Mouse (Mus musculus) CD8-positive naive resting alpha-beta T cell, adult 2 months (primary cell): ENCODE data around the gene Crls1.

Experiments used
- DNase-seq, 2 experiments: peaks; one replicate each; pipeline ENCODE4 v3.0.0; 2022; ENCODE audit warnings: low read depth in 2 of 2, low spot score in 2 of 2

The Crls1 gene

DNA sequence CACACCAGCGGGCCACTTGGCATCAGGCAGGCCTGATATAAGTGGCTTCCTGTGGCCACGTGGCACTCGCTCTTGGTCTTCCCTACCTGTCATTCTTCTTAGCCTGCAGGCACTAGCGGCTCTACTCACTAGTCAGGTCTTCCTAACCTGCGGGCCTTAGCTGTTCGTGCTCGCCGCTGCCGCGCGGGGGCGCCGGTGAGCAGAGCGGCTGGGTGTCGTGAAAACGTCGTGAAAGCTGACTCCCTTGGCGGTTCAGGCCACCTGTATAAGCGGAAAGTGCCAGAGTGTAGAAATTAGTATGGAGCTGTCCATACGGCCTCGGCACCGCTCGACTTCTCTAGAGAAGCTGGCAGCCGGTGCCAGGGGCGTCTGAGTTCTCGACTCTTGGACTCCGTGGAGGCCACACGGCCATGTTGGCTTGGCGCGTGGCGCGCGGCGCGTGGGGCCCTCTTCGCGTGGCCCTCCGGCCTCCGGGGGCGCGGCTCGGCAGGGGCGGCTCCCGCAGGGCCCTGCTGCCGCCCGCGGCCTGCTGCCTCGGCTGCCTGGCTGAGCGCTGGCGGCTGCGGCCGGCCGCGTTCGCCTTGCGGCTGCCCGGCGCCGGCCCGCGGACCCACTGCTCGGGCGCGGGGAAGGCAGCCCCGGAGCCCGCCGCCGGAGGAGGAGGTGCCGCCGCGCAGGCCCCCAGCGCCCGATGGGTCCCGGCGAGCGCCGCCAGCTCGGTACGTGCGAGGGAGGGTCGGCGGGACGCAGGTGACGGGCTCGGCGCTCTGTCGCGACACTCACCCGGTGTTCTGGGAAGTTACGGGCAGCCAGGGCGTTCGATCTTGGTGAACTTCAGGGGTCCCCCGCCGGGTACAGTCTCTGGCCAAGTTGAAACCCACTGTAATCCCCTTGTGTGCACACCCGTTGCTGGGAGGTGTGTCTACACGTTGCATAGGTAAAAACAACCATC lies at the start of gene Crls1:
Gene Crls1, plus strand, starts transcription at position 260 of the 952 bp plus-strand sequence.
- peak; percentile 99 to 100 for DNase-seq

DNA sequence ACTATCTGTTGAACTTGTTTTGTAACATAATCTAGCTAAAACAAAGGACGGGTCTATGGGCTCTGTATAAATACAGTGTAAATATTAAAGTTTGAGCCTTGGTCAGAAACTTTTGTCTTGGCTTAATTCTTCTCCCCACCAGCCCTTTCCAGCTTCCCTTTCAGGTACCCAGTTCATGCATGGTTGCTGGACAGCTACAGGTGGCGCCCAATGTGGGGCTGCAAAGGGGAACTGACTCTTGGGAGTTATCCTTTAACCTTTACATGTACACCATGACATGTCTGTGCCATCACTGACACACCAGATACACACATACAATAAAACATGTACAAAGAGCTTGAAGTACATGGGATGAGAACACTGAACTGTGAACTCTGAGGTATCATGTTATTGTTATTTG lies 43.5 kb upstream of the Crls1 start:
- DNase-seq, result no peak

DNA sequence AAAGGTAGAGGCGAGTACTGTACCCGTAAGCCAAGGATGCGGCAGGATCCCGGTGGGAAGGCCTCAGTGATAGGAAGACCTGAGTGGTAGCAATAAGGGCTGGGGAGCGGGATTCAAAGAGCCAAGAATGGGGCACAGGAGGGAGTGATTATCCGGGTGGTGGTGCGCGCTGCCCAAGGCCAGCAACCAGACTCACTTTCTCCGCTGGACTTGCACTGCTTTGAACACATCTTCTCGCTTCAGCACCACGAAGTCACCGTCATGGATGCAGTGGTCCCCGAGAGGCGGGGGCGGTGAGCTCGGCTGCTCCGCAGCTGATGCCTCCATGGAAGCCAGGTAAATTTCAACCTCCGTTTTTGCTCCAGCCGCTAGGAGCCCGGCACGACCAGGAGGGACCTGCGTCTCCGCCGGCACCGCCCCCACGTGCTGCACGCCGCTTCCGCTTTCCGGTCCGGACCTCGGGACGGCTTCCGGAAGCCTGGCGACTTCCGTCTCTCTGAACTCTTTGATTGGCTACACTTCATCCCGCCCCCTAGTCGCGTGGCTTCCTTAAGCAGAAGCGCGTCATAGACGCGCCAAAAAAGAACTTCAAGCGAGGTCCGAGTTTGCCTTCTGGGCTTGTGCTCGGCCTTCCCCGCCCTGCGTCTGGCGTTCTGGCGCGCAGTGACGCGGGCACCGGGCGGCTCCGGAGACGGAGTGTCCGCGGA lies 30.7 kb upstream of the Crls1 start, which contains the start of the genes Trmt6 and Mcm8:
Gene Trmt6, minus strand, starts transcription at position 448 of the 707 bp plus-strand sequence.
Gene Mcm8, plus strand, starts transcription at position 534 of the 707 bp plus-strand sequence.
- peak; percentile 85 to 86 for DNase-seq

DNA sequence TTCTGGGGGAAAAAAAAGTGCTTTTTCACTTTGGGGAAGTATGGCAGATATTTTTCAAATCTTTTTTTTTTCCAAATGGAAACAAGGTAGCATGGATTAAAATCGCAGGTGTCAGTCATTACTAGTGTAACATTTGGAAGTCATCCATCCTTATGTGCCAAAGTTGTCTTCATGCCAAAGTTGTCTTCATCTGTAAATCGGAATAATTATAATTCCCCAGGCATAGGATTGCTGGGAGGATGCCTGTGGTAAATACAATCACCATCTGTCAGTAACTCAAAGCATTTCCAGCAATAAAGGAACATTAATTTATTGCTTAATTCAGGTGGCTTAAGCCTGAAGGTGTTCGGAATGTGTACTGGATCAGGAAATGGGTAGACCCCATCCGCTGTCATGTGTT lies 5.4 kb upstream of the Crls1 start:
- no peak for DNase-seq

DNA sequence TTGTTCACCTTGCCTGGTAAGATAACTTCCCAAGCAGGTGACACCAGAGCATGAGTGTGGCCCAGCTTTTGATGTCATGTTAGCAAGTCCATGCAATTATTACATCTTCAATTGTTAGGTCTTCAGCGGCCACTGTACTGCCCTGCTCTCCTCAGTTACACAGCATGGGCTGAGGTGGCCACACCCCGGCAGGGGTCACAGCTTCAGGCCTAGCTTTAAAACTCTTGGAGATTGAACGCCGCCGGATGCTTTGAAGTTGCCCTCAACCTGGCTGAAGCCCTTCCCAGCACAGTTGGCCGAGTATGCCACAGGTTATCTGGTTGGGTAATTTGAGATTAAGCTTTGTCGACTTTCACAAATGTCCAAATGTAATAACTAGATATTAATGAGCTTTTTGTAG lies 1.1 kb downstream of the Crls1 start:
- no peak for DNase-seq

DNA sequence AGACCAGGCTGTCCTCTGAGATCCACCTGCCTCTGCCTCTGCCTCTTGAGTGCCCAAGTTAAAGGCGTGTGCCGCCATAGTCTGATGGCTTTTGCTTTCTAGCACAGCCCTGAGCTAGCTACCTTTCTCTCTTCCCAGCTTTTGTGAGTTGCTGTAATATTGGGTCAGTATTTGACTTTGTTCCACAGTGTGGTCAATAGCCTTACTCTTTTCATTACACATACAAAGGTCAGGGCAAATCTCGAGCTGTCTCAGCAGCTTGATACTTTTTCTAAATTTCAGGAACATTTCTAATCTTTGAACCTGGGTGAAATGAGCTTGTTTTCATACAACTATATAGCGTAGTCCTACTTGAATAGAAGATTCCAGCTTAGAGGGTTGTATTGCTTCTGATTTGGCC lies 1.9 kb downstream of the Crls1 start:
- DNase-seq, result no peak

DNA sequence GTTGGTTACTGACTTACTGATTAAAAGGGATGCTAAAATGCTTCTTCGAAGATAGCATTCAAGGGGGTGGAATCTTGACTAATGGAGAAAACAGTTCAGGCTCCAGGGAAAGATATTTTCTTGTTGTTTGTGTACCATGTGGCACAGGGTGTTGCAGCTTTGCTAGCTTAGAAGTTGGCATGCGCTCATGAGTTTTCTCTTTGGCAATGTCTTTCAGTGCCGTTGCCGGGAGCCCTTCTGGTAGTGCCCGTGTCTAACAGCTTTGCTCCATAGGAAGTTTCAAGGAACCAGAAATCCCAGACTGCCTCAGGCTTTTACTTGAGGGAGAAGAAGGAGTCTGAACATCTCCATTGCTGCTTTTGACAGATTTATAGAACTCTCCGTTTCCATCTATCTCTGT lies 2.7 kb downstream of the Crls1 start:
- DNase-seq, result no peak

DNA sequence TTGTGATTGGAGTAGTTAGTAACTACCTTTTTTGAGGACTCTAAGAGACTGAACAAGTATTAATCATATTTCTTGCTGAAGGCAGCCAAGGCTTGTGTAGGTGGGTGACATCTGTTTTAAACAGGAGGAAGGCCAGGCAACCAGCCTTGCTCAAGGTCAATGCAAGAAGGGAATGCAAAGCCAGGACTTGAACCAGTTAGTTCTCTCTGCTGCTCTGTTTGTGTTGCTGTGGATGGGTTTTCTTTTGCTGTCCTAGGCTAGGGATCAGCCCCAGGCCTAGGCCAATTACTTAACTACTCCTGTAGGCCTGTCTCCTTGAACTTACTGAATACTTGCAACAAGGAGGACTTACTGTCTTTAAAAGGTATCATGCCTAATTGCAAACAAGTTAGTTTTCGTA lies 6.6 kb downstream of the Crls1 start:
- DNase-seq, result no peak

DNA sequence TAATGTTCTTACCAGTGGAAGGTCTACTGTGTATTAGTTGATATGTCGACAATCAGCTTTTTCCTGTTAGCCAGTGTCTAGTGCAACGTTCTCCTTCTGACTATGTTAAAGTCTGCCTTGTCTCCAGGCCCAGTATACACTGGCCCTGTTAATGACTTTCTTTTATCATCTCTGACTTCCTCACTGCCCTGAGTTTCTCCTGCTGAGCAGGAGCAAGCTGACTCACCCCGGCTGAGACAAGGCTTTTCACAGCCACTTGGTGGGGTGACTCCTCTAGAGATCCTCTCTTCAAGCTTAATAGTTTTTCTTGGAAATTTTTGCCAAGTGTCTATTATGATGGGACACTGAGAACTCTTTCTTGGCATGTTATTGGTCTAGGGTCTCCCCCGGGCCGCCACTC lies 9.9 kb downstream of the Crls1 start:
- no peak for DNase-seq

DNA sequence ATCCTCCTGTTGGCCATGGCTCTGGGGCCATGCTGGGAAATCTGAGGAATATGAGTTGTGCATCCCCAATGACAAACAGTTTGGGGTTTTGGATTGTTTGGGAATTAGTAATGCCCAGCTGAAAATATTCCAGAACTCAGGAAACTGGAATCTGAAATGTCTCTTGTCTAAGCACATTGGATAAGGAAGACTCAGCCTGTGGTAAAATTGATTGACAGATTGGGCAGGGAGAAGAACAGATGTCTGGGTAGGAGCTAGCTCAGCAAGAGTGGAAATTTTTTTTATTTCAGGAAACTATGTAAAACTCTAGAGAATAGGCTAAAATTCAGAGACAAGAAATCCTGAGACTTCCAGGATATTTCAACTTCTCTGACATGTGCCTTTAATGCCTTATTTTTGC lies 14.0 kb downstream of the Crls1 start:
- DNase-seq, result no peak

DNA sequence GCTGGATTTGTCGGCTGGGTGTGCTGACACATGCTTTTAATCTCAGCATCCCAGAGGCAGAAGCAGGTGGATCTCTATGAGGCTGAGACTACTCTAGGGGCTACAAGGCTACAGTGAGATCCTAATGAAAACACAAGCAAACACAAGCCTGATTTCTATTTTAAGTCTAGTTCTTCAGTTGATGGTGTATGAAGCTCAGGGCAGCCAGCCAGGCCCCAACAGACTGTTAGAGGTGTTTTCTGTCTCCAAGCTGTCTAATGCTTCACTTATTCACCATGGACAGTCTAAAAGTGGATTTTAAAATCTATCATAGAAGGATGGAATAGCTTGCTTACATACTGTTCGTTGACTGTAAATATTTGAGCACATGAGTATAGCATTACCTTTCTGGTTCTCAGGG lies 15.0 kb downstream of the Crls1 start:
- DNase-seq, result no peak

DNA sequence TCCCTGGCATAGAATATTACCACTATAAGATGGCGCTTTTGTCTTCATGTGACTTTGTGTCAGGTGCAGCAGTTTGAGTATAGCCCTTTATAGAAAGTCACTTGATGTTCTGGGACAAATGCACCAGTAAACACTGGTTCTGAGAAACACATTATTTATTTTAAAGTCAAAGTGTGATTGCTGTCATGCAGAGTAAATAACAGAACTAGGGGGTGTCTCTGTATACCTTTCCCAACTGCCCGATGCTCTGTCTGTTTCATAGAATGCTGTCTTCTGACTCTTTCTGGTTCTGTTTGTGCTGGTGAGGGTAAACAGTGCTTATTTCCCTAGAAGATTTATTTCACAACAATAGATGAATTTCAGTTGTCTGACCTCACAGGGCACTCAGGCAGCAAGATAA lies 16.9 kb downstream of the Crls1 start:
- DNase-seq, result no peak

DNA sequence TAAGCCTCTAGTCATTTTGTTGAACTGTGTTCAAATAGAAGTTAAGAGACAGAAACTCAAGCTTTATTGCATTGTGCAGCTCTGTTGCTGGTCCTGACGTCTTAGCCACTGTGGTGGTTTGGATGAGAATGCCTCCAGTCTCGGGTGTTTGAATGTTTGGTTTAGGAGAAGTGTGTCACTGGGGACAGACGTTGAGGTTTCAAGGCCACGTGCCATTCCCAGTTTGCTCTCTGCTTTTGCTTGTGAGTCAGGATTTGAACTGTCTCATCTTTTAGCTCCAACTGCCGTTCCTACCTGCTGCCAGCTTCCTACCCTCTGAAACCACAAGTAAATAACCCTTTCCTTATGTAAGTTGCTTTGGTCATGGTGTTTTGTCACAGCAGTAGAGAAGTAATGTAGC lies 21.1 kb downstream of the Crls1 start:
- no peak for DNase-seq

DNA sequence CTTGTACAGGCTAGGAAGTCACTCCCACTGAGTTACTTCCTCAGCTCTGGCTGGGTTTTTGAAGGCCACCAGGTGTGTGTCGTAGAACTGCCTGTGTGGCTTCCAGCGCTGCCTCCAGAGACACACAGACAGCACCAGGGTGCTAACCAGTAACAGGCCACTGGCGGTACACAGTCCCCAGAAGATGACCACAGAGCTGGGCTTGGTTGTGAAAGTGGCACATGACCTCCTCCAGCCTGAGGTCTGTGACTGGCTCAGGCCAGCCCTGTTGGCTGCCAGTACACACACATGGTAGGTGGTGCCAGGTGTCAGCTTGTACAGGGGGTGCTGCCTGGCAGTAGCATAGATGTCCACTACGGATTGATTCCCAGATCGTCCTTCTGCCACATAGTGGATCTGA lies 23.2 kb downstream of the Crls1 start:
- DNase-seq, result no peak

DNA sequence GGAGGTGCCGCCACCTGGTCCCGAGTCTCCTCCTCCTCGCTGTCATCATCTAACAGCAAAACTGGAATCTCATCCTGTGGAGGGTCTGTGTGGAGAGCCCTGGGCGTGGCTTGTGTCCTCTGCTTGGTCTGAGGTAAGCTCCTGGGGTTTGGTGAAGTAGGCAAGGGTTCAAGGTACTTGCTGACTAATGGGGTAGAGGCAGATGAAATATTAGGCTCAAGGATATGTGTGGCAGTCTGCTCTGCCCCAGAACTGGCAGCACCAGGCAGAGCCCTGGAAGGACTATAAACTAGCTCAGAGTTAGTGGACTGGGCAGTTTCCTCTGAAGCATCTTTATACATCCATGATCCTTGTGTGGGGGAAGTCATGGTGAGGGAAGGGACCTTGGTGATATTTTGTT lies 23.8 kb downstream of the Crls1 start:
- no peak for DNase-seq

DNA sequence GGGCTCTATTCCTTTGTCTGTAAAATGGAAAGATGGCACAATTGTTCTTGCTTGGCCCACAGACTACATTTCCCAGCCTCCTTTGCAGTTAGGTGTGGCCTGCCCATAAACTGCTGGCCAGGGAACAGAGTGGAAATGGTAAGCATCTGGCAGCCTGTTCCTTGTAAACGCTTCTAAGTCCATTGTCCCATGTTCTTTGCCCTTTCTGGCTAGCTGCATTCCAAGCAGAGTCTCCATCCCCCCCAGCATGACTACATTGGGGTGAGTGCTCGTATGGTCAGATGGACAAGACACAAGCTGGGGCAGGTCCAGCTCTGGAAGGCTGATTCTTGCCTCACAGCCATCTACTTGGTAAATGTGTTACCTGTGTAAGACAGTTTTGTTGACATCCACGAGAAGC lies 25.2 kb downstream of the Crls1 start:
- no peak for DNase-seq

DNA sequence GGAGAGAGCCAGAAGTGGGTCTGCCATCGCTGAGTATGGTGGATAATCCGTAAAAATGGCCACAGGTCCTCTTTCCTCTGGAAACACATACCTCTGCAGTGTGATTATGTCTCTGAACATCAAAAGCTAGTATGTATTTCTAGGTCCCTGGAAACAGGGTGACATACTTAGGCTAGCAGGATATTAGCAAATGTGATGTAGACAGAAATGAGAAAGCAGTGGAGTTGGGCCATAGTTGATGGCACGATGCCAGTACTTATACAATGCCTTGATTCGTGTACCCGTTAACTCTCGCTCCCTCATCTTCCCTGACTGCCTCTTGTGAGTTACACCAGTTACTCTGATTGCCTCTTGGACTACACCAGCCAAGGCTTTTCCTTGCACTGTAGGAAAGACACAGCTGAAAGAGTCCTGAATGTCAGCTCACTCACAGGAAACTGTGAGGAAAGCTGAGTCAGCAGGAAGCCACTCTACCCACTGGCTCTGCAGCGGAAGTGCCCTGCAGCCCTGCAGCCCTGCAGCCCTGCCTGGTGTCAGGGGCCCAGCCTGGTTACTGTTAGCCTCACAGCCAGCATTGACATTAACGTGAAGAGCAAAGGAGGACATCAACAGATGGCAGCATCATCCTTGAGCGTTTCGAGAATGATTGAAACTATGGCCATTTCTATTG lies 27.3 kb downstream of the Crls1 start:
- DNase-seq, result no peak

DNA sequence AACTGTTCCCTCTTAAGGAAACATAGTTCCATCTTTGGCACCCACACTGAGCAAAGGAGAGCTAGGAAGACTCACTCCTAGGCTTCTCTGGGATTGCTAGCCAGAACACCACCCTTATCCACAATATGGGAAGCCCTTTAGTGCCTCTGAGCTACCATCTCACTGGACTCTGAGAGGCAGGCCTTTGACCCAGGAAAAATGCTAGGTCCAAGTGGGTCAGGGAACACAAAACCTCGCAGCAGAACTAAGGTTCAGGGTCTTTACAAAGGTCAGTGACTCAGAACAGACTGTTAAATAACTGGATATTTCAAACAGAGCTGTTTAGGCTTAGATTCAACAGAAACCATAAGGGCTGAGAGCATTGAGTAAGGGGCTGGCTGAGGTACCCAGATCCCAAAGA lies 30.5 kb downstream of the Crls1 start:
- no peak for DNase-seq

DNA sequence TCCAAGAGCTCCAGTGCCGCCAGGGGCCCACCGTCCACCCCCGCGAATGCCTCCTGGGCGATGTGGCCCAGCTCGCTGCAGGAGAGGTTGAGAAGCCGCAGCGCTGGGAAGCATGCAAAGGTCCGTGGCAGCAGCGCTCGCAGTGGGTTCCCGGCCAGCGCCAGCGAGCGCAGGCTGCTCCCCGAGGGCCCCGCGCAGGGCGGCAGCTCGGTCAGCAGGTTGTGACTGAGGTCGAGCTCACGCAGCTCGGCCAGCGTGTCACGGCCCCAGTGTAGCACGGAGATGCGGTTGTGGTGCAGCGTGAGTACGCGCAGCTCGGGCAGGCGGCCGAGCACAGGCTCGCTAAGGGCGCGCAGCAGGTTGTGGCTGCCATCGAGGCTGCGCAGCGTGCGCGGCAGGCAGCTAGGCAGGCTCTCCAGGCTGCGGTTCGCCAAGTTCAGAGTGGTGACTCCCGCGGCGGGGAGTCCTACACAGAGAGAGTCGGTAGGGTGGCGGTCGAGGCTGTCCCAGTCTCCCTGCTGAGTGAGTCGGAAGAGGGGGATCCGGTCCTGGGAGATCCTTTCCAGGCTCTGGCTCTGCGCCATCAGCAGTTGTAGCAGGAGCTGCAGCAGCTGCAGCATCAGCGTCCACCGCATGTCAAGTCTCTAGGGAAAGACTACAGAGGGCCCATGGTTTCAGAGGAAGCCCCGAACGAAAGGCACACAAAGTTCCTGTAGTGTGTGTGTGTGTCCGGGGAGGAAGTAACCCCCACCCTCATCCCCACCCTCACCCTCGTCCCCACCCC lies 33.0 kb downstream of the Crls1 start:
- no peak for DNase-seq

DNA sequence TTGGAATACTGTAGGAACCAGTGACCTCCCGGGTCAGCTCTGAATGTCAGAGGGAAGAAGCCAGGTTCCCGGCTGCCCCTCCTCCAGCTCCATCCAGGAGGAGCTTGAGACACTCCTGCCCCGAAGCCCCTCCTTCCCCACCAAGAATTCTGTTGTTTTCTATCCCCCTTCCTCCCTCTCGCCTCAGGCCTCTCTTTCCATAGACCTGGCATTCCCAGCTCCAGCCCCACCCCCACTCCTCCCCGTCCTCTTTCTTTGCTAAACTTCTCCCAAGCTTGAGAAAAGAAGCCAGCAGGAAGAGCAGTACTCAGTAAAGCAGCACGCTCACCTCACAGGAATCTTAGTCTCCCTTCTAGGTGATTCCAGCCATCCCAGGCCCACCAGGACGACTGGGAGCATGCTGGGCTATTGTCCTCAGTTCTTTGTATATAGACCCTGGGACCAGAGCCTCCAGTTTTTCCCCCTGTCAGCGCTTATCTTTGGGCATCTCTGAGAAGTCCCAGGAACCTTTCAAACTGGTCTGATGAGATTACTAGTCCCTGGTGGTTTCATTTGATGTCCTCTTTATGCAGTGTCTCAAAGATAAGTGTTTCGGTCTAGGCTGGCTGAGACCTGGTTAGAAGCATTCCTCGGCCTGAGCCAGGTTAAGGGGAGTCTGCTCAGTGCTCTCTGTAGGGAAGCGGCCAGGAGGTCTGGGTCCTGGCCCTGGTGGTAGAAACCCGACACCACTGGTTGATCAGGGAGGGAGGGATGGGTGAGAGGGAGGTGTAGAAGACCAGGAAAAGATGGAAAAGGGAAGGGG lies 34.6 kb downstream of the Crls1 start, which contains the start of gene Lrrn4:
Gene Lrrn4, minus strand, starts transcription at position 48 of the 802 bp plus-strand sequence.
- DNase-seq, result no peak
